Mouse (Mus musculus): Measurements from ENCODE around the gene Banp.

The Banp gene

DNA sequence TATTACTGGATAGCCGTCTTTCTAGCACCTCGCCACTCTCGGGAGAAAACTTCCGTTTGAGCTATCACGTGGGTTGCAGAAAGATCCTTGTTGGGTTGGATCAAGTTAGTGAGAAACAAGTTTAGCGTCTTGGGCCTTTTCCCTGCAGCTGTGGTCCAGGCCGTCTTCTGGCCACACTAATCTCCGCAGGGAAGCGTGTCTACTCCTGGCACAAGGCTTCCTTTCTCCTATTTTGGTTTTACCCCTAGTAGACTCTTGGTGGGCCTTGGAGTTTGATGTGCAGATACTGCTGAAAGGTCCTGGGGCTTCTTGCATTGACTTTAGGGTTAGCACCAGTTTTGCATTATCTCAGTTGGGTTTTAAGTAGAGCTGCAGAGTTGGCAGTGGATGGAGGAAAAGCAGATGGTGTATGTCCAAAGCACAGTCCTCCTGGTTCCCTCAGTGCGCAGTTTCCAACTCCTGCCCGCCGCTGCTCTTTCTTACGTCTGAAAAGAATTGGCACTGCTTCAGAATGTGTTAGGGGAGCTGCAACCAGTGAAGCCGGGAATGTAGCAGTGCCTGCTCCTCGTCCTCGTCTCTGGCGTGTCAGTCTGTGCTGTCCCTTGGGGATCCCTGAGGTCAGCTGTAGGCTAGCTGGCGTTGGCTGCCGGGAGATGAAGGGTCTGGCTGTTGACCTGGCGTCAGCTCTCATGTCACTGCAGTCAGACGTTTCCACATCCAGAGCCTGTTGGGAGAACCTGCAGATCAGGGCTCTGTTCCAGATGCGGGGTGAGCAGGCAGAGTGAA lies 68.7 kb downstream of the Banp start:
- DNase-seq (ENCODE audit: low read depth, low spot score), result no peak

DNA sequence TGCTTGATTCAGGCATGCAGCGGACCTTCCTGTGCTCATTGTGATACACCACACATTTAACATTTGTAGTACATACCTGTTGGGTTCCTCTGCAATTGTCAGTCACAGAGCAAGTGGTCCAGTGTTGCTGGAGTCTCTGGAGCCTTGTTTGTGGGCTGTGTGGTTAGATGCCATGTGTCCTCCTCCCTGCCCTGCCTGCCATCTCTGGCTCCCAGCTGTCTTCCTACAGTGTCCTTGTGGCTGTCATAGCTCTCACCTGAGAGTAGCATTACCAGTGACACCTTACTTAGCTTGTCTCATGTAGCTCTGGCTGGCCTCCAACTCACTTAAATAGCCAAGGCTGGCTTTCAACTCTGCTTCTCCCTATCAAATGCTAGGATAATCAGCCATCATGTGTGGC lies 69.6 kb downstream of the Banp start:
- DNase-seq (ENCODE audit: low read depth, low spot score), result no peak

DNA sequence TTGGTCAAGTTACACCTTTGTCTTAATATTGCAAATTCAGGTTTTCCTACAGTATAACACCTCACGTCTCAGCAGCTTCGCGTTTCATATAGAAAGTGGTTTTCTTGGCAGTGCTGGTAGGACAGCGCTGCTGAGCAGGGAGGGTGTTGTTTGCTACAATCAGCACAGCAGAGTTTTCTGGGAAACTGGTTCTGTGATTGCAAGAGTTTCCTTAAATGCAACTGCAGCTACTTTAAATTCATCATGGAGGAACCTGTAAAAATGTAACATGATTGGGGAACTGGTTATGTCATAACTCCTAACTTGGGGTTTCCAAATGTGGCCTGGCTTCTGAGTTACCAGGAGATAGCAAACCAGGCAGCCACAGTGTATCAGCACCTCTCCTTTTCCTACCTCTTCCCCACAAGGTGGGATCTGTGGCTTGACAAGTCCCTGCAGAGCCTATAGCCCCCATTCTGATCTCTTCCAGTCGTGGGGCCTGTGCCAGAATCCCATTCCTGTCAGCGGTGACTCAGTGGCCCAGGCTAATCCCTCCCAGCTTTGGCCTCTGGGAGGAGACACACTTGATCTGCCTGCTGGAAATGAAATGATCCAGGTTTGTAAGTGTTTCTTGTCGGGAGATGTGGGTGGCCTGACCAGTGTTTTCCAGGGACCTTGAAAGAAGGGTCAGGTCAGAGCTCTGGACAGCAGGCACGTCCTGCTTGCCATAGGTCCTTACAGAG lies 70.7 kb downstream of the Banp start:
- DNase-seq (ENCODE audit: low read depth, low spot score), result no peak

DNA sequence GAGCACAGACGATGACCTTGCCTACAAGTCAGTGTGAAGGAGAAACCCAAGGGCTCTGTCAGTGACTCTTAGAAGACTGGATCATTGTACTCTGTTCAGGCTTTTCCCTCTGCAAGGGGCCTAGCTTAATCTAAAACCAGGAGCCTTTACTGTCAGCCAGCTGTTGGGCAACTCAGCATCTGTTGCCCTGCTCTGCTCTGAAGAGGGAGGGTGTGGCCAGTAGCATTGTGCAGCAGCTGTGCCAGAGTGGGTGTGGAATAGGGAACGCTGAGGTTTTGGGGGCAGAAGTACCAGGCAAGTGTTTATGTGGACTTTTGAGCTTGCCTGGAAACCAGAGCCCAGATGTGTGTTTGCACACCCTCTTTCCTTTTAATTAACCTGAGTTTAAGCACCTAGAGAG lies 72.2 kb downstream of the Banp start:
- DNase-seq (ENCODE audit: low read depth, low spot score), result no peak

DNA sequence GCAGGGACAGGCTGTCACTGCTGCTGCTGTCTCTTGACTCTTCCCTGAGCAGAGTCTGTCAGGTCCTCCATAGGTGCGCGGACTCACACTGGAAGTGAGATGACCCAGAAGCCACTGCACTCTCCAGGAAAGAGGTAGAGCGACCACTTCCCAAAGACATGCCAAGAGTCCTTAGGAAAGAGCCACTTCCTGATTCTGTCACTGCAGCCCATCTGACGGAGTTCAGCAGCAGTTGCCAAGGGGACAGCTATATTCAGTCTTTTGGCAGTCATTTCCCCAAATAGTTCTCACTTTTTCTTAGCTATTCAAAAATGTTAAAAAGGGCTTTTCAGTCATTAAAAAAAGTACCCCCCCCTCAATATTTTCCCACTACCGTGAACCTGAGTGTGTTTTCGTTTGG lies 72.7 kb downstream of the Banp start:
- DNase-seq (ENCODE audit: low read depth, low spot score), result no peak

DNA sequence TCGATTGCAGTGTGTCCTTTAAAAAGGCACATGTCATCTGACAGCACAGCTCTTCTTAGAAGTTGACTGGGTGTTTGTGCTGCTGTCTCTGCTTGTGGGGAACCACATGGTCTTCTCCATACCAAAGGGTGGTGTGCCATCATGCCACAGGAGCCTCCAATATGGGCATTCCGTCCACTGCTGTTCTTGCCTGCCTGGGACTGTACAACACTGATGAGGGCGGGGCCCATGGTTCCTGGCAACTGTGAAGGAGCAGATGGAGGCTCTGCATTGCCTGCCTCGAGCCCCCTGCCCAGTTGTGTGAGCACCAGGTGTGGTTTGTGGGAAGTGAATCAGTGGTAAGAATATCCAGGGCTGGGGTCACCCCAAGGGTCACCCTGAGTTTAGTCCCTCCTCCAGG lies 73.2 kb downstream of the Banp start:
- no peak for DNase-seq (ENCODE audit: low read depth, low spot score)

DNA sequence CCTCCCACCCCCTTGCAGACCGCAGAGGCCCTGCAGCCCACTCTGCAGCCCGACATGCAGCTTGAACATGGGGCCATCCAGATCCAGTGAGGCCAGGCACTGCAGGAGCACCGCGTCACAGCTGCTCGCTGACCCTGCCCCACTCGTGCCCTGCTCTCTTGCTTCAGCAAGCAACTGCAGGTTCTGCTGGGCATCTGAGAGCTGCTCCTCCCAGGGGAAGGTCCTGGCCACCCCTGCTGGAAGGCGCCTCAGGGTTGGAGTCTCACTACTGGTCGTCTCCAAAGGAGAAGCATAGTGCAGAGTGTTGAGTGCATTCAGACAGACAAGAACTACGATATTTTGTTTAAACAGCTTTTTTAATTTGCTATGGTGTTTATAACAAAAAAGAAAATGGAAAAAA lies 76.0 kb downstream of the Banp start:
- DNase-seq (ENCODE audit: low read depth, low spot score), result no peak

DNA sequence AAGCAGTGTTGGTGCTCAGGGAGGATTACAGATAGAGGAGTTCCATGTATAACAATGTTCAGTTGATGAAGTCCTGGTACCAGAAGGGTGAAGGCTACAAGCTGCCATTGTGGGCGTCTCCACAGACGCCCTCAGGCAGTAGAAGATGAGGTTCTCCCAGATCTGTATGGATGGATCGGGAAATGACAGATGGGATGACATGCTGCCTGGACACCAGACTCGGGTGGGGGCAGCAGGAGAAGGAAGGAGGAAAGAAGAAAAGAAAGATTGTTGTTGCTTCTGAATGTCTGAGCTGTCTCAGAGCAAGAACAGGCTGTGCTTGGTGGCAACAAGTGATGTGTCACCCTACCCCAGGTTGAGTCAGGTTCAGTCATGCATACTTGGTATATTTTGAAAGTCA lies 78.6 kb downstream of the Banp start:
- no peak for DNase-seq (ENCODE audit: low read depth, low spot score)

DNA sequence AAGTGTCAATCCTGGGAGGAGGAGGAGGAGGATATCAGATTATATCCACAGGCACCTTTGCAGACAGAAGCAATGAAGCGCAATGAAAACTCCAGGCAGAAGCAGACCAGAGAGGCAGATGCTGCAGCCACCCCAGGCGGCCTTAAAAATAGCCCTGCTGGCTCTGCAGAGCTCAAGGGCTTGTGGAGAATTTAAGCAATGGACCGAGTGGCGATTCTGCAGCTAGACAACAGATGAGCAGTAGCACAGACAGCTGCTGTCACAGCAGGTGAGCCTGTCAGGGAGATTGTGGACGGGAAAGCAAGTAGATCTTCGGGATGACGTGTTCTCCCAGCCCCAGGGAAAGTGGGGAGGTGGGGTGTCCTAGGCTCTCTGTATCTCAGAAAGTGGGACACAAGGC lies 81.4 kb downstream of the Banp start:
- no peak for DNase-seq (ENCODE audit: low read depth, low spot score)

DNA sequence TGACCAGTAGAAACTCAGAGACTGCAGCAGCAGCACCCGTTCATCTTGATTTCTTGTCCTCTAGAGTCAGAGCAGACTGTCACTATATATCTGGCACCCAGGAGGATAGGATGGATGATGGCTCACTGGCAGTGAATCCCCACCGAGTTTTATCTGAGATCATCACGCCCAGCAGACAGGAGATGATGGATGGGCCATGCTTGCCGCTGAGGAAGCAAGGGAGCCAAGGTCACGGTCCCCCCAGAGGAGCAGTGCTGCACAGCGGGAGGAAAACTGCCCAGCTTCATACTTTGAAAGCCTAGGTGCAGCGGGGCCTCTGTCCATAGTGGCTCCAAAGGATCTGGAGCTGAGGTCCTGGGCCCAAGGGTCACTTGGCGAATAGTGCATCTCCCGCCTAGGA lies 83.2 kb downstream of the Banp start:
- no peak for DNase-seq (ENCODE audit: low read depth, low spot score)

DNA sequence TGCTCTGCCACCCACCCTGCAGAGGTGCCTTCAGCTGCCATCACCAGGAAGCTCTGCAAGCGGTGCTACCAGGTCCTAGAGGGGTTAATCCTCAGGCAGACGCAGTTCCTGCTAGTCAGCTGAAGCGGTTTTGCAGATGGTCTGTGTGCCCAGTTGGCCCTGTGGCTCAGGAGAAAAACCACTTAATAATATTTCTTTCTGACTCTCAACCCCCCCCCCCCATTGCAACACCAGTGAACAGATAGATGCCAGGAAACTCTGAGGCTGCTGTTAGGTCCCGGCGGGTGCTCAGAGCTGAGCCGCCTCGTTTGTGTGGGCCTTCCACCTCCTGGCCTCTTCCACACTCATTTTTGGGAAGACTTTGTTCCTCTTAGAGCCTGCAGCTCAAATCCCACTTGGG lies 86.0 kb downstream of the Banp start:
- no peak for DNase-seq (ENCODE audit: low read depth, low spot score)

DNA sequence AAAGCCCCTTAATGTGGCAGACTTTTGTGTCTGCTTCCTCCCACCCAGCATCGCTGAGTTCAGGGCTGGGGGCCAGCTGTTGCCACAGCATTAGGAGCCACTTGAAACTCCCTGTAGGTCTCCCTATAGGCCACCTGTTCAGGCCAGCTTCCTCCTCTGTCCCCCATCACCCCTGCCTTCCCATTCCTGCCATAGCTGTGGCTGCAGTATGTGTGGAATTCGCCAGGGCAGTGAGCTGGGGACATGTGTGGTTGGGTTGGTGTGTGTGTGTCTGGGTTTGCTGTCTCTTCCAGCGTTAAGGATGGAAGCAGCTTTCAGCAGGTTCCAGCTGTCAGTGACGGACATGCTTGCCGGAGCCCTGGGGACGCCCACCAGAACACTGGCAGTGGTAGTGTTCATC lies 86.8 kb downstream of the Banp start:
- no peak for DNase-seq (ENCODE audit: low read depth, low spot score)

DNA sequence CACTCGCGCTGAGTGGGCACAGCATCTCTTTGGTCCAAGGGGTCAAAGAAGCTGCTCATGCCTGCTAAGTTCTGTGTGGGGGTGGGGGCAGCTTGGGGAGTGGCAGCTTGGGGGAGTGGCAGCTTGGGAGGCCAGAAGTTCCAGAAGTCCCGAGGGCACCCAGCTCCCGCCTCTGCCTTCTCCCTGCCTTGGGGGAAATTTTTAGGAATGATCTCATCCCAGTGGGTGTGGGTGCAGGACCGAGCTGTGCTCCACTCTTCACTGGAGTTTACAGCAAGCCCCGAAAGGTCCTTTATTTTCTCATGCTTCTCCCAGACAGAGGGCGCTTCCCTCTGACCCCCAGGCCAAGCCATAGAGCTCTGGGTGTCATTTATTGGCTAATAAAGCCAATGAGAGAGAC lies 87.7 kb downstream of the Banp start:
- DNase-seq (ENCODE audit: low read depth, low spot score), result no peak

DNA sequence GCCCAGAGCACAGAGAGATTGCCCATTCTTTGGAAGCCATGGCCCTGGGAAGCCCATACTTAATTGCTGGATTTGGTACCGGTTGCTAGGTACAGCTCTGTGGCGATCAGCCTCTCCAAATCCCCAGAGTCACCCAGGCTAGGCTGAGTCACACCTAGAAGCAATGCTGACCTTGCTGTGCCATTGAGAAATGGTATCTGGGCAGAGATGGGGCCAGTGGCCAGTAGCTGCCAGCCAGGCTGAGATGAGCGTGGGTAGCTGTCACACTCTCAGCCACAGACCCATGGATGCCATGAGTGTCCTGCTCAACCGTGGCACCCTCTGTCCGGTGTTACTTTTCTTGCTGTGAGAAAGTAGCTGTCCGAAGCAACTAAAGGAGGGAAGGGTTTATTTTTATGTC lies 88.5 kb downstream of the Banp start:
- DNase-seq (ENCODE audit: low read depth, low spot score), result no peak

DNA sequence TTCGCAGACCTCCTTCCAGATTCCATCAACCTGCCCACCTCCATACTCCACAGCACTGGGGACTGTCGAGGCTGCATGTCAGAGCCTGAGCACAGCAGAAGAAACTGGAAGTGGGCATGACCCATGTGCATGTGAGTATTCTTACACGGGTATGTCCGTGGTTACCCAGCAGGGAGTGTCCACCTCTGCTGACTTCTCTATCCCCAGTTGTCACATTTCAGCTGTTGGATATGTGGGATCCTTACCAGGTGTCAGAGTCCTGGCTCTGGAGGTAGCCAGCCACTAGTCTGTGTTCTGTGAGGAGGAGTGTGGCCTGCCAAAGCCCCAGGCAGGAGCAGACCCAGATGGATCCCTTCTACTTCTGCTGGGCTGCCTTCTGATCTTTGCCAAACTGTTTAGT lies 89.9 kb downstream of the Banp start:
- no peak for DNase-seq (ENCODE audit: low read depth, low spot score)

DNA sequence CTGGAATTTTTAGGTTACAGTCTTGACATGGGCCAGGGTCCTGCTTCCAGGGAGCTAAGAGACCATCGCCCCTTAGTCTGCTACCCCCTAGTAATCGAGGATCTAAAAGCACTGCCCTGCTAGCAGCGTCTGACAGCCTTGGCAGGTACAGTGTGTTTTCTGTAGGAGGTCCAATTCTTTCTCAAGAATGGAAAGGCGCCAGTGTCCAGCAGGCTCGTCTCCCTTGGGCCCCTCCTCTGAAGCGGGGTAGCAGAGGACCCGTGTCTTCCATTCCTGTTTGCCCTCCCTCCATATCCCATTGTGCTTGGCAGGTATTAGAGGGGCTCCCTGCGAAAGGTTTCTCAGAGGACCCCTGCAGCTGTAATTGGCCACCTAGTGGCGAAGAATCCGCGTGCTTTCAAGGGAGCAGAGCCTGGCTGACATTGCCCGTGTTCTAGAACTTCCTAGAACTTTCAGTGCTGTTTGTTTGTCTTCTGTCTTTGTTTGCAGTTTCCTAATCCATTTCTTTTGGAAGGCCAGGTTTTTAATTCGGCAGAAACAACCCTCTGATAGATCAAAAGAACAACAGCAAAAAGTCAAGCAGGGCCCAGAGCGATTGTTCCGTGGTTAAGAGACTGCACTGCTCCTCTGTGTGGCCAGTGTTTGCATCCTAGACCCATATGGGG lies 97.8 kb downstream of the Banp start:
- DNase-seq (ENCODE audit: low read depth, low spot score), result no peak

DNA sequence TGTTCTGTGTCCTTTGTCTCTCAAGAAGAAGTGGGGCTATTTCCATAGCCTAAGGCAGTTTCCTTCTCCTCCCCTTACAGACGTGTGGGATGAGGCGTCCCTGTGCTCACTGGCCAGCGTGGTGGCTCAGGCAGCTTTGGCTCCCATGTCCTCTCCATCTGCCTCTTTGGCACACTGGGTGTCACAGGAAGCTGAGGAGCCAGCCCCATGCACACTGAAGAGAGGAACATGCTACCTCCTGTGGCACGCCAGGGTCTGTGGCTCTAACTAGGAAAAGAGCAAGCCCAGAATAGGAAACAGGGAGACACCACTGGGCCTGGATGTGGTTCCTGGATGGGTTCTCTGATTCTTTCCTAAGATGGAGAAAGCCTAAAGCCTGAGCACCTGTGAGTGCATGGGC lies 99.7 kb downstream of the Banp start:
- DNase-seq (ENCODE audit: low read depth, low spot score), result no peak

DNA sequence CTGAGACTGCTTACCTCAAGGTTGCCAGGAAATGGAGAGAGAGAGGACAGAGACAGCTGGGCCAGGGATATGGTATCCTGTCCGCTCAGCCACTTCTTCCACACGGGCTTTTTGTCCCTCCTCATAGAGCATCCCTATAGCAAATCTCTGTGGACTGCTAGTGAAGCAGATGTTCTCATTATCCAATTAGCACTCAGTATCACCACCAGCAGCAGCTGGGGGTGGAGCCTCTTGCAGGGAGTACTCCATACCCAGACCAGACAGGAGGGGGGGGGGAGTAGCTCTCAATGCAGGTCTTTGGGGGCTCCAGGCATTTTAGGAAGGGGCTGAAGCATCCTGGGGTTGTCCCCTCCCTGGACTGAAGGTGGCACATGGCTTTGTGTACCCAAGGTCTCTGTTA lies 100.4 kb downstream of the Banp start:
- no peak for DNase-seq (ENCODE audit: low read depth, low spot score)

DNA sequence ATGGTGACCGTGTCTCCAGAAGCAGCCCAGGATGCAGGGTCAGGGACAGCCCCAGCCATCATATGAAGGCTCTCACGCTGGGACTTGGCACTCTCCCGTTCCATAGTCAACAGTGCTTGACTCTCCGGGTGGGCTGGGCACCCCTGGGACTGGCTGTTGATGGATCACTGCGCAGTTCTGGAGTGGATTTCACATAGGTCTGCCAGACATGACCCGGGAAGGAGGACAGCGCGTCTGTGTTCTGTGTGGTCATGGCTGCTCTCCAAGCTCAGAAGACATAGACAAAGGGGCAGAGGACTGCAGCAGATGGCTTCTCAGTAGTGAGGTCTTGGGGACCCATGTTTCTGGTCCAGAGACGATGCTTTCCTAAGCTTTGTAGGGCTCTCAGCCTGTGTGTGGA lies 101.1 kb downstream of the Banp start:
- DNase-seq (ENCODE audit: low read depth, low spot score), result no peak

DNA sequence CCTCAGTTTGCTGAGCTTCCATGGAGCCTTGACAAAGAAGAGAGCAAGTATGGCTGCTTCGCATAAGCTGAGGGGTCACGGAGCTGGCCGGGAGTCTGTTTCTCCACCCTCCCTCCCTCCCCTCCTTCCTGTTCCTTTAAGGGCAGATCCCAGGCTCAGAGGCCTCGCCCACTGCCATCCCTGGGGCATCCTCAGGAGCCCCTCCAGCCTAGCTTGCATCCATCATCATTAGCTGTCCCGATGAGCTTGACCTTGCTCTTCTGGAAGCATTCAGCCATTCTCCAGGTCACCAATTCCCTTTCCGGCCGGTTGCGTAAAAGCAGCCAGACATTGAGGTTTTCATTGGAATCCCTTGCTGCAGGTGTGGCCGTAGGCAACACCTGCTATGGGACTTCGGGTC lies 105.8 kb downstream of the Banp start:
- DNase-seq (ENCODE audit: low read depth, low spot score), result peak; percentile 32

DNA sequence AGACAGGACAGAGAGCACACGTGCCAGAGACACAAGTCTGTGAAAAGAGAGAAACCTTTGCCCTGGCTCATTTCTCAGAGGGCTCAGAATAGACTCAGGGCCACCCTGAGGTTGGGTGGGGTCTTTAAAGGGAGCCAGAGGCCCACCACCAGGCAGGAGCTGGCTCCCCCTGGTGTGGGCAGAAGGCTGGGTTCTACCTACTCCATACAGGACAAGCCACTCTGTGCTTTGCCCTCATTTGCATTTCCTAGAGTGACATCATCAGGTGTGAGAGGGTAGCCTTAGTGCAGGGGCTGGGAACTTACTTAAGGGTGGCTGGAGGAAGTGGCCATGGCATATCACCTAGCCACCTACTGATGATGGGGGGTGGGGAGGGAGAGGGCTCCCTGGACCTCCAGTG lies 106.6 kb downstream of the Banp start:
- peak; percentile 48 for DNase-seq (ENCODE audit: low read depth, low spot score)

DNA sequence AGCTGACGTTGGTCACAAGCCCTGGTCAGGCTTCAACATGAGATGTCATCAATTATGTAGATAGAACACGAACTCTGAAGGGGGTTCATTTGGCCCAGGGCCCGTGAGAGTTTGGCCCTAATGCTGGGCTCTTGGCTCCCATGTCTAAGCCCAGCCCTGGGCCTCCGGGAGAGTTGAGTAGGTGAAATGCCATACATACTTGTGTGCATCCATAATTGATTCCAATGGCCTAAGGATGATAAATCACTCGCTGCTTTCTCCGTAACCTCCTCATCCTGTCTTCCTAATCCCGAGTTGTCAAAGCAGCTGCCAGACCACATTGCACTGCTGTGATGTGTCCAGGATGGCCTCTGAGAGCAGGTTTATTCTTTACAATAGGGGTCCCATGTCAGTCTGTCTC lies 107.3 kb downstream of the Banp start:
- DNase-seq (ENCODE audit: low read depth, low spot score), result no peak

DNA sequence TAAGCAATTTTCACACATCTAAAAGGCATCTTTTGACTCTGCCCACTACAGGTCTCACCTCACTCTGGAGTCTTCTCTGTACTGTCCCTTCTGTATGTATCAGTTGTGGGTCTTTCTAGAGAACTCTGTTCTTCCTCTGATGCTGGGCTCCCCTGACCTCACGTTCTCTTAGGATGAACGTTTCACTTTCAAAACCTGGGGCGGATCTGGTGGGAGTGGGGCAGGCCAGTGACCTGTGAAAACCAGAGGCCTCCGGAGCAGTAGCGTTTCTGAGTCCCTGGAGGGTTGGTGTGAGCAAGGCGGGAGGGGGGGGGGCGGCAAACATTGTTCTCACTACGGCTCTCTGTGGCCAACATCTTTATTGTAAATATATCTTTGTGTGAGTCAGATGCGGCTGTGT lies 109.0 kb downstream of the Banp start:
- no peak for DNase-seq (ENCODE audit: low read depth, low spot score)

Measured in ES-CJ7 (cell line).